Mouse (Mus musculus): Measurements from ENCODE around the gene Tmem200a. TPM values are rescaled to one million over a fixed set of nuclear protein-coding genes. Genes with fewer than 3 reads are reported as not detected.

The Tmem200a gene
- total and polyA plus RNA-seq, 3 experiments: not detected

GRCm38 (mm10) chr10:26018740-26019139 lies 60.1 kb downstream of the Tmem200a start:
- no peak overlapping the region for H3K9ac ChIP-seq (ENCODE audit: insufficient read depth, low read depth)
- no peak overlapping the region for H3K4me3 ChIP-seq (replicated peaks in 1 of 3; ENCODE audit: low read depth in 2 of 3, low read length in 2 of 3, poor library complexity in 1 of 3)
- no peaks in the 10 kb centered on the region for H3K4me1 ChIP-seq (ENCODE audit: control insufficient read depth in 1 of 2, insufficient read depth in 2 of 2)
- TF ChIP-seq CHD2 (IDR thresholded peaks at IDR 0.05; ENCODE audit: low read length) (no peak), POLR2A (IDR thresholded peaks at IDR 0.05; ENCODE audit: low read depth, low read length) (no peak), USF2 (conservative IDR thresholded peaks at IDR 0.05; ENCODE audit: low read depth, low read length) (no peak), MEF2A (IDR thresholded peaks at IDR 0.05; ENCODE audit: borderline replicate concordance, low read depth, low read length) (no peak), NELFE (IDR thresholded peaks at IDR 0.05; ENCODE audit: low read depth, low read length) (no peak), SMC3 (IDR thresholded peaks at IDR 0.05; ENCODE audit: low read depth, low read length) (no peak), ZNF384 (IDR thresholded peaks at IDR 0.05; ENCODE audit: low read depth, low read length) (no peak), RCOR1 (conservative IDR thresholded peaks at IDR 0.05; ENCODE audit: low read depth, low read length) (no peak), MAX (IDR thresholded peaks at IDR 0.05; ENCODE audit: low read length) (no peak), KAT2A (IDR thresholded peaks at IDR 0.05; ENCODE audit: insufficient replicate concordance, low read length) (no peak), E2F4 (IDR thresholded peaks at IDR 0.05; ENCODE audit: insufficient replicate concordance, low read depth, low read length) (no peak), SIN3A (IDR thresholded peaks at IDR 0.05; ENCODE audit: low read length) (no peak), UBTF (IDR thresholded peaks at IDR 0.05; ENCODE audit: low read depth, low read length) (no peak), ETS1 (conservative IDR thresholded peaks at IDR 0.05; ENCODE audit: low read depth, low read length) (no peak), BHLHE40 (IDR thresholded peaks at IDR 0.05; ENCODE audit: low read depth, low read length) (no peak), MYC (IDR thresholded peaks at IDR 0.05; ENCODE audit: low read depth, low read length) (no peak), CHD1 (IDR thresholded peaks at IDR 0.05; ENCODE audit: low read depth, low read length) (no peak), HCFC1 (IDR thresholded peaks at IDR 0.05; ENCODE audit: low read depth, low read length) (no peak), ZC3H11A (IDR thresholded peaks at IDR 0.05; ENCODE audit: low read depth, low read length) (no peak)
- in situ Hi-C loops (cut with MboI; ENCODE audit: low pct_ligation_motif_present, low pct_unique_long_range_greater_than_20kb, low sequenced_read_pairs): no loop called here
- no peak for DNase-seq (ENCODE audit: extremely low read depth)
- H3K9me3 ChIP-seq (replicated peaks; ENCODE audit: low read length): no peaks in the 10 kb centered on the region
- H3K27me3 ChIP-seq (replicated peaks): no peaks in the 10 kb centered on the region
- no peak overlapping the region for H3K4me2 ChIP-seq (ENCODE audit: insufficient read depth, low read depth, poor library complexity, severe bottlenecking)
- no peaks in the 10 kb centered on the region for H3K36me3 ChIP-seq (replicated peaks in 1 of 2; ENCODE audit: control insufficient read depth in 1 of 2, insufficient read depth in 1 of 2, low read length in 1 of 2)
- no peak overlapping the region for H3K27ac ChIP-seq (ENCODE audit: insufficient read depth, low read depth)
- dilution Hi-C loops (cut with MboI; ENCODE audit: extremely low pct_ligation_motif_present, extremely low pct_unique_long_range_greater_than_20kb, low sequenced_read_pairs): no loop called here
- no peaks in the 10 kb centered on the region for H3K79me2 ChIP-seq (replicated peaks; ENCODE audit: control insufficient read depth, extremely low read depth, insufficient read depth, poor library complexity, severe bottlenecking)

- Histone ChIP-seq H3K4me2 (ENCODE audit: insufficient read depth, low read depth, poor library complexity, severe bottlenecking) (no peak overlapping the region), H3K9me3 (replicated peaks; ENCODE audit: low read length) (no peaks in the 10 kb centered on the region), H3K27ac (ENCODE audit: insufficient read depth, low read depth) (no peak overlapping the region), H3K4me1 (ENCODE audit: control insufficient read depth in 1 of 2, insufficient read depth in 2 of 2) (no peaks in the 10 kb centered on the region), H3K79me2 (replicated peaks; ENCODE audit: control insufficient read depth, extremely low read depth, insufficient read depth, poor library complexity, severe bottlenecking) (no peaks in the 10 kb centered on the region), H3K4me3 (replicated peaks in 1 of 3; ENCODE audit: low read depth in 2 of 3, low read length in 2 of 3, poor library complexity in 1 of 3) (no peak overlapping the region), H3K36me3 (replicated peaks in 1 of 2; ENCODE audit: control insufficient read depth in 1 of 2, insufficient read depth in 1 of 2, low read length in 1 of 2) (no peaks in the 10 kb centered on the region), H3K27me3 (replicated peaks) (no peaks in the 10 kb centered on the region), H3K9ac (ENCODE audit: insufficient read depth, low read depth) (no peak overlapping the region)
- in situ Hi-C loops (cut with MboI; ENCODE audit: low pct_ligation_motif_present, low pct_unique_long_range_greater_than_20kb, low sequenced_read_pairs): no loop called here
- DNase-seq (ENCODE audit: extremely low read depth): no peak
- TF ChIP-seq BHLHE40 (IDR thresholded peaks at IDR 0.05; ENCODE audit: low read depth, low read length) (no peak), IRF4 (IDR thresholded peaks at IDR 0.05; ENCODE audit: low read depth, low read length) (no peak), JUN (IDR thresholded peaks at IDR 0.05; ENCODE audit: insufficient read depth, low read depth, low read length) (no peak), NRF1 (IDR thresholded peaks at IDR 0.05; ENCODE audit: low read depth, low read length) (no peak), TBP (conservative IDR thresholded peaks at IDR 0.05; ENCODE audit: low read depth, low read length) (no peak), KAT2A (IDR thresholded peaks at IDR 0.05; ENCODE audit: insufficient replicate concordance, low read length) (no peak), MAFK (IDR thresholded peaks at IDR 0.05; ENCODE audit: insufficient replicate concordance, low read length) (no peak), ELF1 (IDR thresholded peaks at IDR 0.05; ENCODE audit: low read depth, low read length) (no peak)
- dilution Hi-C loops (cut with MboI; ENCODE audit: extremely low pct_ligation_motif_present, extremely low pct_unique_long_range_greater_than_20kb, low sequenced_read_pairs): no loop called here
Observed at GRCm38 (mm10) chr10:26014298-26014697, 64.6 kb downstream of the Tmem200a start.

Measured in CH12.LX (cell line).